Mouse (Mus musculus) heart, embryonic 14.5 days (tissue): ENCODE data around the gene Gnai3. TPM values are rescaled to one million over a fixed set of nuclear protein-coding genes. Genes with fewer than 3 reads are reported as not detected.

Experiments
- ATAC-seq: fragments of 200-750 bp; cut with Nextera tagmentation; 2 replicates; pipeline ENCODE4 v1.8.0; 2017; ENCODE audit warnings: low read depth, moderate TSS enrichment; ENCODE audit not compliant: insufficient number of reproducible peaks, insufficient read depth, low FRiP score
- H3K27ac ChIP-seq, 2 experiments: fragments of 200-500 bp in 1 of 2; fragments of 300-500 bp in 1 of 2; sonication (generic) in 1 of 2; replicated peaks in 1 of 2; 2 replicates each; pipeline ENCODE4 v1.5.1; 2012 to 2014; ENCODE audit warnings: low read depth in 2 of 2, low read length in 2 of 2, control low read depth in 1 of 2, mild to moderate bottlenecking in 1 of 2, mixed read lengths in 1 of 2; ENCODE audit not compliant: control insufficient read depth in 1 of 2, insufficient read depth in 1 of 2
- H3K27me3 ChIP-seq: fragments of 300-500 bp; sonication (generic); 2 replicates; pipeline ENCODE4 v1.6.1; 2014; ENCODE audit warnings: mild to moderate bottlenecking, low read length, control low read depth; ENCODE audit not compliant: control insufficient read depth, insufficient read depth
- H3K36me3 ChIP-seq: fragments of 300-500 bp; sonication (generic); 2 replicates; pipeline ENCODE4 v1.6.1; 2014; ENCODE audit warnings: mild to moderate bottlenecking, control low read depth, low read length, mixed read lengths; ENCODE audit not compliant: control insufficient read depth, insufficient read depth
- H3K4me1 ChIP-seq, 2 experiments: fragments of 200-500 bp in 1 of 2; fragments of 300-500 bp in 1 of 2; sonication (generic) in 1 of 2; 2 replicates each; pipeline ENCODE4 v1.6.1; 2012 to 2014; ENCODE audit warnings: low read length in 2 of 2, control low read depth in 1 of 2, mixed read lengths in 1 of 2; ENCODE audit not compliant: control insufficient read depth in 2 of 2, insufficient read depth in 2 of 2
- H3K4me2 ChIP-seq: fragments of 300-500 bp; sonication (generic); 2 replicates; pipeline ENCODE4 v1.6.1; 2014; ENCODE audit warnings: mild to moderate bottlenecking, low read length
- H3K4me3 ChIP-seq, 2 experiments: fragments of 200-500 bp in 1 of 2; fragments of 300-500 bp in 1 of 2; sonication (generic) in 1 of 2; 2 replicates each; pipeline ENCODE4 v1.5.1; 2012 to 2014; ENCODE audit warnings: low read length in 2 of 2, mild to moderate bottlenecking in 2 of 2, control low read depth in 1 of 2, low read depth in 1 of 2, moderate library complexity in 1 of 2; ENCODE audit not compliant: control insufficient read depth in 1 of 2, insufficient read depth in 1 of 2
- H3K9ac ChIP-seq: fragments of 300-500 bp; sonication (generic); 2 replicates; pipeline ENCODE4 v1.6.1; 2014; ENCODE audit warnings: mild to moderate bottlenecking, low read length
- H3K9me3 ChIP-seq: fragments of 300-500 bp; sonication (generic); 2 replicates; pipeline ENCODE4 v1.6.1; 2016; ENCODE audit warnings: low read length, control low read depth; ENCODE audit not compliant: control insufficient read depth
- WGBS: fragments of 180-500 bp; shearing (Covaris S2); extraction: QIAGEN DNeasy Blood & Tissue Kit; methylation state at CpG from one replicate; pipeline ENCODE4 v1.1.7; 2014; 5-methylcytosine and 5-hydroxymethylcytosine counted together
- polyA plus RNA-seq: library from polyadenylated mRNA; unstranded; fragments of >200 nt; fragmentation: Nextera tagmentation; extraction: Ambion mirVana; gene quantifications from 2 replicates; pipeline ENCODE4 v1.2.1, GENCODE M21; 2014

The Gnai3 gene
- polyA plus RNA-seq, 1 experiment from 2014 or later: 74.0 TPM

GRCm38 (mm10) chr3:108186098-108187047 lies 40.4 kb upstream of the Gnai3 start, which contains the start of gene Amigo1:
Gene Amigo1, plus strand, starts transcription at chr3:108186335.
- Histone ChIP-seq H3K4me3 (peak within 1 kb of the TSS; percentile 59 to 67), H3K4me1 (peaks cover 6% of the 10 kb centered on the region in 2 experiments; a peak in 2 of 4 replicates), H3K27me3 (peaks cover 9% of the 10 kb centered on the region; the same call in 1 of the 2 replicates), H3K4me2 (peak within 1 kb of the TSS; percentile 78), H3K27ac (no peak within 1 kb of the TSS), H3K9me3 (no peaks in the 10 kb centered on the region), H3K36me3 (0 out of 2 replicates have a peak, but pooled peaks cover 8% of the 10 kb centered on the region), H3K9ac (peak within 1 kb of the TSS; percentile 75)
- peak; percentile 63 for ATAC-seq
- 3% methylated on average over 82 of the region's 100 CpGs for WGBS

- no peak overlapping the region for H3K27ac ChIP-seq
- peak overlapping the region; percentile 75 for H3K9ac ChIP-seq
- peaks cover 6% of the 10 kb centered on the region in 2 experiments; a peak in 2 of 4 replicates for H3K4me1 ChIP-seq
- peak overlapping the region; percentile 78 for H3K4me2 ChIP-seq
- H3K9me3 ChIP-seq: no peaks in the 10 kb centered on the region
- H3K27me3 ChIP-seq: peaks cover 9% of the 10 kb centered on the region; the same call in 1 of the 2 replicates
- H3K36me3 ChIP-seq: 0 out of 2 replicates have a peak, but pooled peaks cover 8% of the 10 kb centered on the region
- peak overlapping the region; percentile 59 to 67 for H3K4me3 ChIP-seq
- 4% methylated on average over 16 of the region's 16 CpGs for WGBS
- ATAC-seq: no peak
These were observed 39.6 kb upstream of the Gnai3 start for GRCm38 (mm10) chr3:108185460-108186097.

- Histone ChIP-seq H3K4me2 (no peak overlapping the region), H3K4me3 (no peak overlapping the region), H3K4me1 (peaks cover 6% of the 10 kb centered on the region in 2 experiments; a peak in 2 of 4 replicates), H3K27me3 (peaks cover 9% of the 10 kb centered on the region; the same call in 1 of the 2 replicates), H3K27ac (no peak overlapping the region), H3K36me3 (0 out of 2 replicates have a peak, but pooled peaks cover 8% of the 10 kb centered on the region), H3K9ac (no peak overlapping the region), H3K9me3 (no peaks in the 10 kb centered on the region)
- no peak for ATAC-seq
- 76% methylated on average over 3 of the region's 3 CpGs for WGBS
These were observed 38.8 kb upstream of the Gnai3 start for GRCm38 (mm10) chr3:108184742-108185141.

GRCm38 (mm10) chr3:108180514-108180913 lies 34.6 kb upstream of the Gnai3 start:
- no peak overlapping the region for H3K4me3 ChIP-seq
- peaks cover 5% of the 10 kb centered on the region; the same call in 1 of the 2 replicates for H3K27me3 ChIP-seq
- H3K36me3 ChIP-seq: no peaks in the 10 kb centered on the region
- WGBS: 38% methylated on average over 2 of the region's 2 CpGs
- H3K4me2 ChIP-seq: no peak overlapping the region
- no peaks in the 10 kb centered on the region for H3K9me3 ChIP-seq
- H3K4me1 ChIP-seq: peaks cover 0 to 1% of the 10 kb centered on the region in 2 experiments; a peak in 1 of 4 replicates
- no peak overlapping the region for H3K27ac ChIP-seq
- H3K9ac ChIP-seq: no peak overlapping the region
- no peak for ATAC-seq

GRCm38 (mm10) chr3:108178756-108179715 lies 33.1 kb upstream of the Gnai3 start:
- Histone ChIP-seq H3K4me1 (peaks cover 6 to 7% of the 10 kb centered on the region in 2 experiments), H3K9me3 (no peaks in the 10 kb centered on the region), H3K9ac (no peak overlapping the region), H3K27ac (no peak overlapping the region), H3K4me3 (no peak overlapping the region), H3K4me2 (no peak overlapping the region), H3K36me3 (no peaks in the 10 kb centered on the region), H3K27me3 (peaks cover 5% of the 10 kb centered on the region; the same call in 1 of the 2 replicates)
- WGBS: 69% methylated on average over 7 of the region's 7 CpGs
- ATAC-seq: no peak

GRCm38 (mm10) chr3:108174672-108175531 lies 29.0 kb upstream of the Gnai3 start:
- peak; percentile 39 for ATAC-seq
- H3K9me3 ChIP-seq: no peaks in the 10 kb centered on the region
- H3K4me2 ChIP-seq: peak overlapping the region; percentile 35; the same call in 1 of the 2 replicates
- no peak overlapping the region for H3K27ac ChIP-seq
- no peak overlapping the region for H3K4me3 ChIP-seq
- H3K27me3 ChIP-seq: 0 out of 2 replicates have a peak, but pooled peaks cover 6% of the 10 kb centered on the region
- no peak overlapping the region for H3K9ac ChIP-seq
- WGBS: 21% methylated on average over 14 of the region's 14 CpGs
- H3K36me3 ChIP-seq: no peaks in the 10 kb centered on the region
- peaks cover 6 to 7% of the 10 kb centered on the region in 2 experiments for H3K4me1 ChIP-seq
